Mouse (Mus musculus): ENCODE measurements at regions not wholly inside any gene's neighbourhood (a gene's known extent, or its start where the extent isn't known, plus 50 kb on each side); places are given as distances from the start of the nearest gene placed in this dataset.
"Not testable (repeated sequence)": the region's sequence is repeated elsewhere in the genome, so short reads cannot be mapped to it uniquely, and the experiment has no call there.

- no peak for DNase-seq (ENCODE audit: low spot score)
Measured at GRCm38 (mm10) chr10:119099092-119099792, 140.6 kb downstream of the Cand1 start.

DNA sequence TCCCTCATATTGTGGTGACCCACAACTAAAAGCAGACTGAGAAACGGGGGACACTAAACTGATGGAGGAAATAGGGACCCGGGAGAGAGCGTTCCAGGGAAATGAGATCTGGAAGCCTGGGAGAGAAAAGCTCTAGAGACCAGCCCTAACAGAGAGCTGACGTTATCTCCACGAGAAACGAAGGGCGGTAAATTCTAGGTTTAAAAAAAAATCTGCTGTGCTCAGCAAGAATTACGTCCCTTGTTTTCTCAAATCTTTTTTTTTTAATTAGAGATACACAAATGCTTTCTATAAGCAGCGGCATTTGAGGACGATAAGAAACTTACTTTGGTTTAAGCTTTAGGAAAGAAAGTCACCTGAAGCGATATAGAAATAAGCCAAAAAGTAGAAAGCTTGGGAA is 145.7 kb downstream of the Cand1 start:
- no peak for DNase-seq (ENCODE audit: low spot score)

- DNase-seq (ENCODE audit: low spot score), result no peak
Measured at GRCm38 (mm10) chr10:119087886-119088285, 152.0 kb downstream of the Cand1 start.

- DNase-seq (ENCODE audit: low spot score), result no peak
Measured at GRCm38 (mm10) chr10:119087071-119087665, 152.7 kb downstream of the Cand1 start.

DNA sequence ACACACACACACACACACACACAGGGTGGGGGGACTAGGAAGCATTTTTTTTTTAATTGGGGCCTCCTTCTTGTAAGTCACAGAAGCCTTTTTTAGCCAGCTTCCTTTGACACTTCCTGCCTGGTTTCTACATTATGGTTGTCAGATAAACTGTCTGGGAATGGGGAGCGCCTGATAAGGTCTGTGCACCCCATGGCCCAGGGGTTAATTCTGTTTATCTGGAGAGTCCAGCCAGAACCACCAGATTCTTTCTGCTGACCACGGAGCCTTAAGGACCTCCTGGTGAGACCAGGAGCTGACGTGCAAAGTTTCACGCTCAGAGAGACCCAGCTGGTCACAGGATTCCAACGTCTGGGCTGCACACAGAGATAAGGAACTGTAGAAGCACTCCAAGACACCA is 153.4 kb downstream of the Cand1 start:
- no peak for DNase-seq (ENCODE audit: low spot score)

- no peak for DNase-seq (ENCODE audit: low spot score)
Measured at GRCm38 (mm10) chr10:119083431-119083830, 156.4 kb downstream of the Cand1 start.

DNA sequence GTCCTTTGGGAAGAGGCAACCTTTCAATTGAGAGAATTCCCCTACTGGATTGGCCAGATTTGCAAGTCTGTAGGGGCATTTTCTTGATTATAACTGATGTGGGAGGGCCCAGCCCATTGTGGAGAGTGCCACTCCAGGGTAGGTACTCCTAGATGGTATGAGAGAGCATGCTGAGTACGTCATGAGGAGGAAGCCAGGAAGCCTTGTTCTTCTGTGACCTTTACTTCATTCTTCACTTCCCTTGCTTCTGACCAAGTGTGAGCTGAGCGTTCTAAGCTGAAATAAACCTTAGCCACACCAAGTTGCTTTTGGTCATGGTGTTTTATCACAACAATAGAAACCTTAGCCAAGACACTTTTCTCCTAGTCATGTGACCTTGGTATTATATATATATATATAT is 157.0 kb downstream of the Cand1 start:
- DNase-seq (ENCODE audit: low spot score), result no peak

GRCm38 (mm10) chr10:119081766-119082165 is 158.1 kb downstream of the Cand1 start:
- DNase-seq (ENCODE audit: low spot score), result not testable (repeated sequence)

- no peak for DNase-seq (ENCODE audit: low spot score)
Measured at GRCm38 (mm10) chr10:119076100-119076566, 163.7 kb downstream of the Cand1 start.

DNA sequence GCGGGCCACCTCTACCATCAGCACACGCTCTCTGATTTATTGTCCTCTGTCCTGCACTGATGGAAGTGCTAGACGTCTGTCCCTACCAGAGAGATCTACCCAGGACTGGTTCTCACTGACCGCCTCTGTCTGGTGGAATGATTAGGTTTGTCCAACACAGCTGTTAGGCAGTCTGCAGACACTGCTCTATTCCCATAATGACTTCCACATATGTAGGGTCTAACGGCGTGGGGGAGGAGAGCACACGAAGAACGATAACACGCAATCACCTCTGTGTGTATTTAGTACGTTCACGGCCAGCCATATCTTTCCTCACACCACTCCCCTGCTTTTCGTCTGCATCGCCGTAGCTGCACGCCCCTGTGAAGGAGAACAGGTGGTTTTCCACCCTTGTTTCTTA is 165.0 kb downstream of the Cand1 start:
- DNase-seq (ENCODE audit: low spot score), result no peak

DNA sequence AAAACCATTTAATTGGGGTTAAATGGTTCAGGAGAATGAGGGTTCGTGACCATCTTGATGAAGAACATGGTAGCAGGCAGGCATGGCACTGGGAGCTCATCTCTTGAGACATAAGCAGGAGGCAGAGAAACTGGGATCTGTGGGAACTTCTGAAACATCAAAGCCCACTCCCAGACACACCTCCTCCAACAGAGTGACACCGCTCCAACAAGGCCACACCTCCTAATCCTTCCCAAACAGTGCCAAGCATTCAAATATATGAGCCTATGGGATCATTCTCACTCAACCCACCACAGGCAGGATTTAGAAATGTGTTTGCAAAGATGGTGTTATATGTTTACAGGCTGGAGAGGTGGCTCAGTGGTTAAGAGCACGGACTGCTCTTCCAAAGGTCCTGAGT is 165.9 kb downstream of the Cand1 start:
- DNase-seq (ENCODE audit: low spot score), result no peak

DNA sequence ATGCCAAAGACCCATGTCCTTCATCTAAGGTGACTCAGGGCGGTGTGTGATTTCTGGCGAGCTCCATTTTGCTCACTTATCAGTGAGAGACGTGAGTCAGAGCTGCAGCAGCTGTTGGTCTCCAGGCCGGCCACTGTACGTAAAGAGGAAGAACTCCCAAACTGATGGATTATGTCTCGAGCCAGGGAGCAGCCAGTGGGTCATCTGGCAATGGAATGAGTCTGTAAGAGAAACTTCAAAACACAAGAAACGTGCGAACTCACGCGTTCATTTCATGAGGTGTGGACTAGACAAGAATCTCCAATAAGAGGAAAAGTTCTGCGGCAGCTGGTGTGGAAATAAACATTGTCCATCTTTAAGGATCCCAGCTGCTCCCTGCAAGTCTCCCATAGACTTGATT is 170.4 kb downstream of the Cand1 start:
- no peak for DNase-seq (ENCODE audit: low spot score)

- DNase-seq (ENCODE audit: low spot score), result no peak
Measured at GRCm38 (mm10) chr10:119067838-119068237, 172.0 kb downstream of the Cand1 start.

DNA sequence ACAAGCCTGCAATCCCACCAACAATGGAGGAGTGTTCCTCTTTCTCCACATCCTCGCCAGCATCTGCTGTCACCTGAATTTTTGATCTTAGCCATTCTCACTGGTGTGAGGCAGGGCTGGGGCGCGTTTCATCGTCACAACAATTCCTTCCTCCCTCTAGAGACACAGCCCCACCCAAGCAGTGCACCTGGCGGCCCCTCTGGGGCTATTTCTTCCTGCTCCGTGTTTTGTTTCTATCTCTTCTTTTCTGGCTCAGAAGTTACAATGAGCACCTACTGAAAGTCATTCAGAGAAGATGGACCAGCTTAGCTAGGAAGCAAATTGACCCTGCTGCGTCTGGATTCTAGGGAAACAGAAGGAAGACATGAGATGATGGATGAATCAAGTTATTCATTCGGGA is 172.5 kb downstream of the Cand1 start:
- DNase-seq (ENCODE audit: low spot score), result no peak

DNA sequence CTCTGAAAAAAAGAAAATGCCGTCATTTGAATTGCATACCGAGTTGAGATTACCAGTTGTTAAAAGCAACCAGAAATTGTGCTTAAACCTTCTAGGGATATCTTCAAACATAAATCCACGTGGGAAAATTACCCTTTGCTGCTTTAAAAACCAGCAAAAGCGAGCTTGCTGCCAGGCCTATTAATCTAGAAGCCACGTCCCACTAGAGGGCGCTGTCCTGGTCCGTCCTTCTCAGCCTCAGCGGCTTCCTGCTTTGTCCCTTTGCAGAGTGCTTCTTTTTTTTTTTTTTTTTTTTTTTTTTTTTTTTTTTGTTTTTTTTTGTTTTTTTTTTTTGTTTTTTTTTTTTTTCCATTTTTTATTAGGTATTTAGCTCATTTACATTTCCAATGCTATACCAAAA is 173.9 kb downstream of the Cand1 start:
- DNase-seq (ENCODE audit: low spot score), result peak; percentile 72

- peak; percentile 28 for DNase-seq (ENCODE audit: low spot score)
Measured at GRCm38 (mm10) chr10:119065133-119065817, 174.6 kb downstream of the Cand1 start.

GRCm38 (mm10) chr10:119064218-119064617 is 175.6 kb downstream of the Cand1 start:
- DNase-seq (ENCODE audit: low spot score), result no peak

DNA sequence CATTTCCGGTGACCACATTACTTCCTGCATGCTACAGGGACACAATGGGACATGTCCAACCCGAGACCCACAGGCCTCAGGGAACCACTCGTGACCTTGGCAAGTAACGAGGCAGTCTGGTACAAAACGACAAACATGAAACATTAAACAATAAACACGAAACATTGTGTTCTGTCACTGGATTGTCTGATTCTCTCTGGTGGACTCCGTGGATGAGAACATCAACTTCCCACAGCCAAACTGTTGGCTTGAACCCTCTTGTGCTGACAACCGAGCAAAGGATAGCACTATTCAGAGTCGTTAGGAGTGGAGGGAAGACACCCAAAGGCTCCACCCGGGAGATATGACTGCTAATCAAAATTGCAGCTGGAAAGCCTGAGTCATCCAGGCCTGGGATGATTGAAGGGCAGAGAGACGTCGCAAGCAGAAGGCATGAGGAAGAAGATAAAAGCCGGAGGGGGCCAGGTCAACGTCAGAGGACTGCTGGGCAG is 176.6 kb downstream of the Cand1 start:
- DNase-seq (ENCODE audit: low spot score), result no peak

- DNase-seq (ENCODE audit: low spot score), result no peak
Measured at GRCm38 (mm10) chr10:119061958-119062599, 177.8 kb downstream of the Cand1 start.

- no peak for DNase-seq (ENCODE audit: low spot score)
Measured at GRCm38 (mm10) chr10:119061349-119061850, 178.5 kb downstream of the Cand1 start.

DNA sequence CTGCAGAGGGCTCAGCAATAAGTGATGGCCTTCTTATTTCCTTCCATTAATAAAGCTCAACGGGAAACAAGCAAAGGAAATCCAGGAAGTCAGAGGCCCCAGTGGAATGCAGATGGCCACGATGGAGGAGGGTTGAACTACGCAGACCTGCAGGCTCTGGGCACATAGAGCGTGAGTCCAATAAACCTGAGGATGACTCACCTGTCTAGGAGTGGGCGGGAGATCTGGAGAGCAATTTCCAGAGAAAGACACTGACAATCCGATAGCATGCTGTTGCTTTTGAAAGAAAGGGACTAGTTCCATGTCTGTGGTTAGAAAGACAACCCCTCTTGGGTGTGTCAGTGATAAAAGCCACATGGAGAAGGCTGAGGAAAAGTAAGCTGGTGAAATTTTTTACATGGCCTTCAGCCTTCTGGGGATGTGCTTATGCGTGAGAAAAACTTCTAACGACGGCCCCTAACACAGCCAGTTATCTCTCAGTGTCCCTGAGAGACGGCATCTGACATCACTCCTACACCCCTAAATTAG is 181.3 kb downstream of the Cand1 start:
- no peak for DNase-seq (ENCODE audit: low spot score)

DNA sequence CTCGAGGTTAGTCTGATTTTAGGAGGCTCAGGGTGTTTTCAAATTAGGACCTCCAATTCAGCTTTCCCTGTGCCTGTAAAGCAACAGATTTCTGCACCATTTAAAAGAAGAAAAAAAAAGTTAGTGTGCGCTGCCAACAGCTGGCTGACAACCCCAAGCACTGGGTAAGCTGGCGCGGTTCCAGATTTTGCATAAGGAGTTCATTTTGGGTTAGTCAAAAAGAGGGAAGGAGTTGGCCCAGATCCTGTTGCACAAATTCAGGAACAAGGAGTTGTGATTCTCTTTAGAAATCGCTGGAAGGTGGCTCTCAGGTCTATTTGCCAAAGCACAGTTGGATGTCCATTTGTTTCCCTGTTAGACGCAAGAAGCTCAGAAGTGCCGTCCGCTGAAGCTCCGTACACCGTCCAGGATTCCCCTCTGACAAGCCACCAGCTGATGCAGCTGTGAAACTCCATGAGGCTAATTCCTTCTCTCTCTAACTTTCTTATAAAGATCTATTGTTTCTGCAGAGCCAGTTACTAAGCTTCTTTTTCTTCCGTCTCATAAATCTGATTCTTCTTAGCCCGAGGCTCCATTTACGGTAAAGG is 184.6 kb downstream of the Cand1 start:
- DNase-seq (ENCODE audit: low spot score), result peak; percentile 72

All from layer of hippocampus, adult 11-12 months (tissue).